Mouse (Mus musculus) lung, postnatal 0 days (tissue): ENCODE data around the gene Ntn4. TPM values are rescaled to one million over a fixed set of nuclear protein-coding genes. Genes with fewer than 3 reads are reported as not detected.

Experiments used
- ATAC-seq: fragments of 200-750 bp; cut with Nextera tagmentation; 2 replicates; pipeline ENCODE4 v1.8.0; 2017; ENCODE audit warnings: moderate library complexity
- DNase-seq: peaks from one replicate; pipeline ENCODE4 v3.0.0-alpha.2; 2016; ENCODE audit warnings: low spot score
- H3K27ac ChIP-seq: fragments of 300-500 bp; sonication (generic); 2 replicates; pipeline ENCODE4 v1.5.1; 2014; ENCODE audit warnings: antibody characterized with exemption, mild to moderate bottlenecking, low read length, mixed read lengths
- H3K27me3 ChIP-seq: fragments of 300-500 bp; sonication (generic); replicated peaks from 2 replicates; pipeline ENCODE4 v1.6.1; 2014; ENCODE audit warnings: low read length, mixed read lengths; ENCODE audit not compliant: insufficient read depth
- H3K36me3 ChIP-seq: fragments of 300-500 bp; sonication (generic); 2 replicates; pipeline ENCODE4 v1.6.1; 2014; ENCODE audit warnings: low read length, mixed read lengths; ENCODE audit not compliant: insufficient read depth
- H3K4me1 ChIP-seq: fragments of 300-500 bp; sonication (generic); 2 replicates; pipeline ENCODE4 v1.6.1; 2014; ENCODE audit warnings: antibody characterized with exemption, low read depth, low read length, mixed read lengths; ENCODE audit not compliant: insufficient read depth
- H3K4me2 ChIP-seq: fragments of 300-500 bp; sonication (generic); replicated peaks from 2 replicates; pipeline ENCODE4 v1.6.1; 2014; ENCODE audit warnings: low read depth, mild to moderate bottlenecking, low read length, moderate library complexity, mixed read lengths
- H3K4me3 ChIP-seq: fragments of 300-500 bp; sonication (generic); 2 replicates; pipeline ENCODE4 v1.5.1; 2014; ENCODE audit warnings: low read depth, low read length
- H3K9ac ChIP-seq: fragments of 300-500 bp; sonication (generic); replicated peaks from 2 replicates; pipeline ENCODE4 v1.6.1; 2014; ENCODE audit warnings: low read depth, mild to moderate bottlenecking
- H3K9me3 ChIP-seq: fragments of 300-500 bp; sonication (generic); 2 replicates; pipeline ENCODE4 v1.6.1; 2016; ENCODE audit warnings: low read length, mixed read lengths
- CTCF ChIP-seq: IDR thresholded peaks from 2 replicates; pipeline ENCODE4 v1.5.1; 2016; ENCODE audit warnings: antibody characterized with exemption, mild to moderate bottlenecking
- EP300 ChIP-seq: IDR thresholded peaks from 2 replicates; pipeline ENCODE4 v1.6.1; 2016; ENCODE audit warnings: antibody characterized with exemption, mild to moderate bottlenecking, control low read depth
- WGBS: fragments of 180-500 bp; shearing (Covaris S2); extraction: QIAGEN DNeasy Blood & Tissue Kit; methylation state at CpG from one replicate; pipeline ENCODE4 v1.1.7; 2014; 5-methylcytosine and 5-hydroxymethylcytosine counted together
- polyA plus RNA-seq: library from polyadenylated mRNA; unstranded; fragments of >200 nt; fragmentation: Nextera tagmentation; extraction: Ambion mirVana; gene quantifications from 2 replicates; pipeline ENCODE4 v1.2.1, GENCODE M21; 2015

Ntn4 gene
- polyA plus RNA-seq, 1 experiment from 2014 or later, result 1.4 TPM

DNA sequence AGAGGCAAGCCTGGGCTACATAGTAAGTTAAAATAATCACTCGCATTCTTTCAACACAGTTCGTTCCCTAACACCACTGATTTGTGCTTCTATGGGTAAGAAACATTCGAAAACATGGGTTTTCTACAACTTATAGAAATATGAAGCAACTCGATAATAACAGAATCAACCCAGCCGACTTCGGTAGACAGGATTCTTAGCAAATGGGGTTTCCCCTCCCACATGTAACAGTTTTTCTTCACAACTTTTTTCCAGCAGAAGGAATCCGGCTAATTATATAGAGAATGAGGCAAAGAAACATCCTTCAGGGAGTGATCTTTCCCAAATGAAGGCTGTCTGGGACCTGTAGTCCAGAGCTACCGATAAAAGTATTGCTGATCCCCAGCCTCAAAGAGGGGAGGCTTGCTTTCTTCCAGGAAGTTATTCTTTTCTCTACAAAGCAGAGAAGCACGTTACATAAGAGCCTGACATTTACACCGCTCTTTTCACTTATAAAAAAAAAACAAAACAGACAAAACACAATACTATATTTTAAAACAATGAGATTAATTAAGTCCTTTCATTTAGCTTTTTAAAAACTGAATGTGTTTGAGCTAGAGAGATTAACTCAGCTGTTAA, 57.5 kb downstream of the Ntn4 start:
- TF ChIP-seq EP300 (no peak), CTCF (no peak)
- no peaks in the 10 kb centered on the region for H3K9me3 ChIP-seq
- no peaks in the 10 kb centered on the region; the same call in 1 of the 2 replicates for H3K36me3 ChIP-seq
- no peak overlapping the region for H3K9ac ChIP-seq
- H3K4me1 ChIP-seq, result peaks cover 3% of the 10 kb centered on the region; the same call in 1 of the 2 replicates
- ATAC-seq (no peak), DNase-seq (no peak)
- no peak overlapping the region for H3K4me2 ChIP-seq
- no peaks in the 10 kb centered on the region for H3K27me3 ChIP-seq
- no peak overlapping the region for H3K4me3 ChIP-seq
- WGBS, result 88% methylated on average over 10 of the region's 10 CpGs
- H3K27ac ChIP-seq, result no peak overlapping the region

DNA sequence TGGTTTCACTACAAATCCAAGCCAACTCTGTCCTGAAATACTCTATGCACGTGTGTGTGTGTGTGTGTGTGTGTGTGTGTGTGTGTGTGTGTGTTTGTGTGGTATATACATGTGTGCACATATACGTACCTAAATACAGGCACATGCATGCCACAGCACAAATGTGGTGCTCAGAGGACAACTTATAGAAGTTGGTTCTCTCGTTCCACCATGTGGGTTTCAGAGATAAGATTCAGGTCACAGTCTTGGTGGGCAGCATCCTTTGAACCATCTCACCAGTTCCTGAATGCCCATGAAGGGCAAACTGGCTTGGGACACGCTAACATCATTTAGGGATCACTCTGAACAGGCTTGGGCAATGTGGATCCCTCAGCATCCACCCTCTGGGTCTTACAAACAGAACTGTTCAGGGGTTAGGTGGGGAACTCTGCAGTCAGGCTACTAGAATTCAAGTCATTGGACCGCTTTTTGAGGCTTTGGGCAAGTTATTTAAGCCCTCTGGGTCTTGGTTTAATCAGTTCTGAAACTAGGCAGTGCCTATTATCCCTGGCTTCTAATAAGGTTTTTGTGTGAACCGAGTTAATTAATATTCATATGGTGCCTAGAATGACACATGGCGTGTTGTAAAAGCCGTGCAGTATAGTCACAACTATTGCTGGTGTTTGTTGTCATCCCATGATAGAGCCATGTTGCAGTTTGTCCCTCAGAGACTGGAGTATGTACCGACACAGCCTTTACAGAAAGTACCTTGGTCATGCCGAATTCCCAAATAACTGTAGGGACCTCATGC, 59.4 kb downstream of the Ntn4 start:
- 87% methylated on average over 10 of the region's 10 CpGs for WGBS
- ATAC-seq, result no peak
- H3K36me3 ChIP-seq, result no peaks in the 10 kb centered on the region; the same call in 1 of the 2 replicates
- no peak overlapping the region for H3K4me2 ChIP-seq
- no peak overlapping the region for H3K9ac ChIP-seq
- no peaks in the 10 kb centered on the region for H3K27me3 ChIP-seq
- H3K9me3 ChIP-seq, result no peaks in the 10 kb centered on the region
- no peak for TF ChIP-seq EP300
- no peak for TF ChIP-seq CTCF
- H3K4me3 ChIP-seq, result no peak overlapping the region
- no peak overlapping the region for H3K27ac ChIP-seq
- DNase-seq, result no peak
- H3K4me1 ChIP-seq, result peaks cover 3% of the 10 kb centered on the region; the same call in 1 of the 2 replicates

DNA sequence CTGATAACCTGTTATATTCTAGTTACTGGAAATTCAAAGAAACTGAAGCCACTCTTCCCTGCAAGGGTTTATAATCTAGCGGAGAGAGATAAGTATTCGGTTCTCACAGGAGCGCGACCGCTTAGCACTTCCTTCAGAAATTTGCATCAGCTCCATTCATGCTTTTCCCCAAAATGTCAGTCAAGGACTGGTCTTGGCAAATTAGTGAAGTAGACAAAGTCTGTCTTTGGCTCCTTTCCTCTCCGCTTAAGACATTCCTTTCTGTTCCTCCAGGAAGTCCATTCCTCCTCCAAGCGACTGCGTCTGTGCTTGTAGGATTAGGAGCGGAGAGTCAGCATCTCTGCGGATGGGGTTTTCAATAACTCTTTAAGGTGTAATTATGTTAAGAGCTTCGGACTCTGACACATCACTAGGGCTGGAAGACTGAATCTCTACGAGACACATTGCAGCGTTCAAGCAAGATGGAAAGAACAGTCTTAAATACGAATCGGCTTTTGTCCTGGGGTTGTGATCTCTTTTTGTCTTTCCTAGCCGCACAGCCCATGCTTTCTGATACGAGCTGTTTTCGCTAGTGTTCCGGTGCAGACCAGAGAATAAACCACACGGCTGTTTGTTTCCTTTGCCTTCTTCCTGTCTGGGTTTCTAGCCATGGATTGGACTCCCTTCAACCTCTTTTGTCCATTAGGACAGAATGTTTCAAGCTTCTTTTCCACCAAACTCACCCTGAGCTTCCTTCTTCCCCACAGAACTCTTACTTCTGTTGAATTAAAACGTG, 60.3 kb downstream of the Ntn4 start:
- H3K9me3 ChIP-seq, result no peaks in the 10 kb centered on the region
- peaks cover 3% of the 10 kb centered on the region; the same call in 1 of the 2 replicates for H3K4me1 ChIP-seq
- DNase-seq (no peak), ATAC-seq (no peak)
- no peaks in the 10 kb centered on the region for H3K27me3 ChIP-seq
- TF ChIP-seq CTCF, result no peak
- TF ChIP-seq EP300, result no peak
- no peaks in the 10 kb centered on the region; the same call in 1 of the 2 replicates for H3K36me3 ChIP-seq
- H3K4me3 ChIP-seq, result no peak overlapping the region
- 67% methylated on average over 21 of the region's 21 CpGs for WGBS
- 0 out of 2 replicates have a peak overlapping the region, but pooled peaks have one; percentile 3 for H3K4me2 ChIP-seq
- no peak overlapping the region for H3K9ac ChIP-seq
- H3K27ac ChIP-seq, result no peak overlapping the region

DNA sequence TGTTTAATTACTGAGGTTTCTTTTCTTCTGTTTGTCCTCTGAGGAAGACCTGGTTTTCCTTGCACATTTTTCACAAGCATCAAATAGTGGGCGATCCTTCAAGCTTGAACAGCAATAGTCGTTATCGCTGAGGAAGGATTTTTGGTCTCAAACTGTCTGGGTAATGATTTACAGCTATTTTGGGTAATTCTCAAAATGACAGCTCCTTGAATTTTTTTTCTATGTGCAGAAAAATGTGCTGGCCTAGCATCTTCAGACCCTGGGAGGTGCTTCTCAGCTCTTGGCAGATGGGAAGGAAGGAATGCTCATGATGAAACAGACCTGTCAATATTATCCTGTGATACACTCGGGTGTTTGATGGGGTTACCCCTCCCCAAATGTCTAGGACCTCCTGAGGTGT, 63.5 kb downstream of the Ntn4 start:
- DNase-seq (no peak), ATAC-seq (no peak)
- Histone ChIP-seq H3K4me2 (no peak overlapping the region), H3K4me3 (no peak overlapping the region), H3K4me1 (peaks cover 3% of the 10 kb centered on the region; the same call in 1 of the 2 replicates), H3K9ac (no peak overlapping the region), H3K27me3 (no peaks in the 10 kb centered on the region), H3K27ac (no peak overlapping the region), H3K36me3 (no peaks in the 10 kb centered on the region; the same call in 1 of the 2 replicates), H3K9me3 (no peaks in the 10 kb centered on the region)
- WGBS, result 84% methylated on average over 4 of the region's 4 CpGs
- TF ChIP-seq CTCF (no peak), EP300 (no peak)

DNA sequence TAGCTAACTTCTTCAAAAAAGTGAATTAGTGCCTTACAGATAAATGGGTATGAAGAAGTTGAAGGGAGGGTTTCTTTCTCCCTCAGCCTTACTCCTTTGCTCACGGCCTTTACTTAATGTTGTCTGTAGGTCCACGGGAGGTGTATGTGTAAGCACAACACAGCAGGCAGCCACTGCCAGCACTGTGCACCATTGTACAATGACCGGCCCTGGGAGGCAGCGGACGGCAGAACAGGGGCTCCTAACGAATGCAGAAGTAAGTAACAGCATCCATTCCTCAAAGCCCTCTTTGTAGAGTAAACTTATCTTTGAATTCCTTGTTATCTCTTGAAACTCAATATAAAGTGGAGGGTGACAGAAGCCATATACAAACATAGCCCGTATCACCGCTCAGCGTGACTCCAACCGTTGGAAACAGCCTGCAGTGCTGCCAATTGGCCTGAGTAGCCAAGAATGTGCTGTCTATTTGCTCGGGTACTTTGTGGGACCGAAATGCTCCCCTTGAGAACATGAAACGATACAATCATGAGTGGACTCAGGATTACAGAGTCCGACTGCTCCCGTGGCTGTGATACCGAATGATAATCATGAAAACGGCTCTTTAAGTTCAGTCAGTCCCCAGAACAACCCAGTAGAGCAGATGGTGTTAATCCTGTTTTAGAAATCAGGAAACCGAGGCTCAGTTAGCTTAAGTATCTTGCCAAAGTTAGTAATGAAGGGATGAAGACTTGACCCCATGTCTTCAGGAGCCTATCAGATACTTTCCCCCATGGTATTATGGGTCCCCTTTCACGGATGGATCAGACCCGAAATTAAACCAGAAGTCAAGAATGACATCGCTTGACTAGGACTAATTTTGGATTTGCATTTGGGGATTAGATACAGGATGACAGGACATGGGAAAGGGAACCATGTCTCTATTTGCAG, 66.9 kb downstream of the Ntn4 start:
- H3K36me3 ChIP-seq, result no peaks in the 10 kb centered on the region; the same call in 1 of the 2 replicates
- H3K27me3 ChIP-seq, result no peaks in the 10 kb centered on the region
- peak overlapping the region; percentile 4; the same call in 1 of the 2 replicates for H3K4me2 ChIP-seq
- H3K9ac ChIP-seq, result no peak overlapping the region
- DNase-seq (peak; percentile 23), ATAC-seq (peak; percentile 58; the same call in 1 of the 2 replicates)
- H3K4me3 ChIP-seq, result no peak overlapping the region
- TF ChIP-seq EP300 (no peak), CTCF (no peak)
- no peaks in the 10 kb centered on the region for H3K9me3 ChIP-seq
- no peaks in the 10 kb centered on the region for H3K4me1 ChIP-seq
- WGBS, result 29% methylated on average over 21 of the region's 21 CpGs
- no peak overlapping the region for H3K27ac ChIP-seq
